Mouse (Mus musculus): ENCODE measurements around the gene Zfp462. TPM values are rescaled to one million over a fixed set of nuclear protein-coding genes. Genes with fewer than 3 reads are reported as not detected.

Zfp462 gene
- polyA plus RNA-seq, 1 experiment from 2014 or later = 2.0 TPM

GRCm38 (mm10) chr4:54996064-54996463 is 51.2 kb downstream of the Zfp462 start:
- WGBS = 68% methylated on average over 2 of the region's 2 CpGs
- Histone ChIP-seq H3K27me3 (replicated peaks; ENCODE audit: control insufficient read depth, insufficient read depth, low read length) (no peaks in the 10 kb centered on the region), H3K27ac (ENCODE audit: low read depth, low read length) (no peak overlapping the region), H3K4me1 (replicated peaks; ENCODE audit: control insufficient read depth, insufficient read depth, low read length) (no peaks in the 10 kb centered on the region), H3K4me3 (ENCODE audit: low read depth, low read length) (no peak overlapping the region), H3K9me3 (ENCODE audit: control insufficient read depth, low read length) (no peaks in the 10 kb centered on the region), H3K36me3 (ENCODE audit: control insufficient read depth, insufficient read depth, low read length) (no peaks in the 10 kb centered on the region; the same call in 1 of the 2 replicates), H3K4me2 (no peak overlapping the region), H3K9ac (ENCODE audit: low read depth, low read length) (no peak overlapping the region)
- DNase-seq (ENCODE audit: low spot score) = no peak
- no peak for ATAC-seq (replicated peaks; ENCODE audit: low FRiP score)

DNA sequence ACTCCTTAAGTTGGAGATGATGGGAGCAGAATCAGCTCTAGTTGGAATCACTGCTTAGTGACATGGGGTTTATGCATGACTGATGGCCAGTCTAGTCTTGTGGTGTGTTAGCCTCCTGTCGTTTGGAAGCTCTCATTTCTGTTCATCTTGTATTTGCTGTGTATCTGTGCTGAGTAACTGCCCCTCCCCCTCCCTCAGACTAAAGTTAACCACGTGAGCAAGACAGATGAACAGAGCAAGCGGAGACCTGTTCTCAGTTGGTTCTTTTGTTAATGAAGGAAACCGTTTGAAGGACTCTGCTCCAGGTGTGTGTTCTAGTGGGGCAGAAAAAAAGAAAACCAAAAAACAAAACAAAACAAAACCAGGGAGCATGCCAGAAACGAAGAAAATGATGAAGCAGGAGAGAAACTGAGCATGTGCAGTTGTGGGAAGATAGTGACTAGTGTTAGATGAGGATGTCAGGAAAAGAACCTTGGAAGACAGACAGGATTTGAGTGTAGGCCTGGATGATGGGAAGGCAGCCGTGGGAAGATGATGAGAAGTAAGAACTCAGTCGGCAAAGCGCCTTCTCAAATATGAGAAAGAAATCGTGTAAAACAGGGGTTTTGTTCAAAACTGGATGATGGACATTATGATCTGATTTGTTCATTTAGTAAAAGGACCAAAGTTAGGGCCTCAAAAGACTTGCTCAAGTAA is 53.4 kb downstream of the Zfp462 start:
- 78% methylated on average over 9 of the region's 9 CpGs for WGBS
- Histone ChIP-seq H3K4me1 (replicated peaks; ENCODE audit: control insufficient read depth, insufficient read depth, low read length) (no peaks in the 10 kb centered on the region; the same call in 1 of the 2 replicates), H3K27ac (ENCODE audit: low read depth, low read length) (no peak overlapping the region), H3K4me3 (ENCODE audit: low read depth, low read length) (no peak overlapping the region), H3K36me3 (ENCODE audit: control insufficient read depth, insufficient read depth, low read length) (no peaks in the 10 kb centered on the region; the same call in 1 of the 2 replicates), H3K9me3 (ENCODE audit: control insufficient read depth, low read length) (no peaks in the 10 kb centered on the region), H3K4me2 (no peak overlapping the region), H3K9ac (ENCODE audit: low read depth, low read length) (no peak overlapping the region), H3K27me3 (replicated peaks; ENCODE audit: control insufficient read depth, insufficient read depth, low read length) (no peaks in the 10 kb centered on the region)
- no peak for DNase-seq (ENCODE audit: low spot score)
- no peak for ATAC-seq (replicated peaks; ENCODE audit: low FRiP score)

DNA sequence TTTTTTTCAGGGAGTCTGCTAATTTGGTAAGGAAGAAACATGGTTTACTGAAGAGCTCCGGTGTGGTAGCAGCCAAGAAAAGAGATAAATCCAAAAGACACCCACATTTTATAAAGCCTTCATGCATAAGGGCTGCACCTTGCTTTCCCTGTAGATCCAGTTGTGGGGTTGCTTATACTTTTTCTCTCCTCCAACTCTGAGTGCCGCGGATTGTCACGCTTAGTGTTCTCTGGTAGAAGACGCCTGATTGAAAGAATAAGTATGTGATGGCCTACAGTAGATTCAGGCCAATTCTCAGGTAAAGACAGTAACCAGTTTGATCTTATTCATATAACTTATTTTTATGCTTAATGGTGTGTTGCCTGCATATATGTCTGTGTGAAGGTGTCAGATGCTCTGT is 54.7 kb downstream of the Zfp462 start:
- Histone ChIP-seq H3K27me3 (replicated peaks; ENCODE audit: control insufficient read depth, insufficient read depth, low read length) (no peaks in the 10 kb centered on the region), H3K36me3 (ENCODE audit: control insufficient read depth, insufficient read depth, low read length) (no peaks in the 10 kb centered on the region; the same call in 1 of the 2 replicates), H3K27ac (ENCODE audit: low read depth, low read length) (no peak overlapping the region), H3K9ac (ENCODE audit: low read depth, low read length) (no peak overlapping the region), H3K4me3 (ENCODE audit: low read depth, low read length) (no peak overlapping the region), H3K4me2 (no peak overlapping the region), H3K9me3 (ENCODE audit: control insufficient read depth, low read length) (no peaks in the 10 kb centered on the region), H3K4me1 (replicated peaks; ENCODE audit: control insufficient read depth, insufficient read depth, low read length) (no peaks in the 10 kb centered on the region; the same call in 1 of the 2 replicates)
- ATAC-seq (replicated peaks; ENCODE audit: low FRiP score) (no peak), DNase-seq (ENCODE audit: low spot score) (no peak)
- WGBS = 90% methylated on average over 5 of the region's 5 CpGs

- no peak overlapping the region for H3K4me2 ChIP-seq
- H3K4me3 ChIP-seq (ENCODE audit: low read depth, low read length) = no peak overlapping the region
- no peaks in the 10 kb centered on the region; the same call in 1 of the 2 replicates for H3K36me3 ChIP-seq (ENCODE audit: control insufficient read depth, insufficient read depth, low read length)
- ATAC-seq (replicated peaks; ENCODE audit: low FRiP score) (no peak), DNase-seq (ENCODE audit: low spot score) (no peak)
- no peak overlapping the region for H3K9ac ChIP-seq (ENCODE audit: low read depth, low read length)
- H3K27ac ChIP-seq (ENCODE audit: low read depth, low read length) = no peak overlapping the region
- WGBS = 63% methylated on average over 3 of the region's 3 CpGs
- no peaks in the 10 kb centered on the region for H3K9me3 ChIP-seq (ENCODE audit: control insufficient read depth, low read length)
- no peaks in the 10 kb centered on the region for H3K27me3 ChIP-seq (replicated peaks; ENCODE audit: control insufficient read depth, insufficient read depth, low read length)
- peaks cover 4% of the 10 kb centered on the region for H3K4me1 ChIP-seq (replicated peaks; ENCODE audit: control insufficient read depth, insufficient read depth, low read length)
Observed at GRCm38 (mm10) chr4:55001386-55001785, 56.5 kb downstream of the Zfp462 start.

DNA sequence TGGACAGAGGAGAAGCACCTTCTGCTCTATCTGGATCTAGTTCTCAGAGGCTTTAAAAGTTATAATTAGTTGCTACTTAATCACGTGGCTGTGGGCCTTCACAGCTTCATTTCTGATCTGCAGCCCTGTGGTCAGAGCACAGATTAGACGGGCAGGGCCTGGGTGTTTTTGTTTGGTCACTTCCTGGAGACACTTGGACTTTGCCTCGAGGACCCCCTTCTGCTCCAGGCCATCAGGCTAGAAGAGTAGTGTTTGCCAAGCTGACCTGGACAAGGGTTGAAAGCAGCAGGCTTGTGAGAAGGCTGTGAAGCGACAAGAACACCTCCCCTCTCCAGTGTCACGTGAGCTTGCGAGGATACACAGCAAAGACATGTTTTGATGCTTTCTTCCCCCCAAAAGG is 58.3 kb downstream of the Zfp462 start:
- Histone ChIP-seq H3K27me3 (replicated peaks; ENCODE audit: control insufficient read depth, insufficient read depth, low read length) (no peaks in the 10 kb centered on the region), H3K4me1 (replicated peaks; ENCODE audit: control insufficient read depth, insufficient read depth, low read length) (peaks cover 4% of the 10 kb centered on the region), H3K36me3 (ENCODE audit: control insufficient read depth, insufficient read depth, low read length) (no peaks in the 10 kb centered on the region; the same call in 1 of the 2 replicates), H3K4me2 (no peak overlapping the region), H3K4me3 (ENCODE audit: low read depth, low read length) (no peak overlapping the region), H3K9ac (ENCODE audit: low read depth, low read length) (no peak overlapping the region), H3K27ac (ENCODE audit: low read depth, low read length) (no peak overlapping the region), H3K9me3 (ENCODE audit: control insufficient read depth, low read length) (no peaks in the 10 kb centered on the region)
- DNase-seq (ENCODE audit: low spot score) (no peak), ATAC-seq (replicated peaks; ENCODE audit: low FRiP score) (no peak; the same call in 1 of the 2 replicates)
- 60% methylated on average over 6 of the region's 6 CpGs for WGBS

DNA sequence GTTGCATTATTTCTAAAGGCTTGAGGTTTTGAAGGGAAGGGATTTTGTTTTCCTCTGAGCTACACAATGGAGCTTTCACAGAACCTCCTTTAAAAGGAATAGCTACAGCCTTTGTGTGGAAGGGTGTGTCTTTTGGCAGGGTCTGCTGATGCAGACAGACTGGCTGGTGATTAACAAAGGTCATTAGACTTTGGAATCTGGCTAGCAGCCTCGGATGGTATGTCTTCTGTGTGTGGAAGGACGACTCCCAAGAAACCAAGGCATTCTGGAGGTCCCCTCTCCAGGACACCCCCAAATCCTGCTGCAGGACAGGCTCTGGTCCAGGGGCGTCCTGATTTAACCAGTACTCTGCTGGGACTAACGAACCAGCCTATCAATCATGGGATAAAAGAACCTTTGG is 60.2 kb downstream of the Zfp462 start:
- Histone ChIP-seq H3K27ac (ENCODE audit: low read depth, low read length) (peak overlapping the region; percentile 70), H3K4me2 (peak overlapping the region; percentile 45), H3K9me3 (ENCODE audit: control insufficient read depth, low read length) (no peaks in the 10 kb centered on the region), H3K27me3 (replicated peaks; ENCODE audit: control insufficient read depth, insufficient read depth, low read length) (no peaks in the 10 kb centered on the region), H3K4me3 (ENCODE audit: low read depth, low read length) (no peak overlapping the region), H3K4me1 (replicated peaks; ENCODE audit: control insufficient read depth, insufficient read depth, low read length) (peaks cover 4% of the 10 kb centered on the region), H3K9ac (ENCODE audit: low read depth, low read length) (no peak overlapping the region), H3K36me3 (ENCODE audit: control insufficient read depth, insufficient read depth, low read length) (peaks cover 5% of the 10 kb centered on the region; the same call in 1 of the 2 replicates)
- ATAC-seq (replicated peaks; ENCODE audit: low FRiP score) (no peak; the same call in 1 of the 2 replicates), DNase-seq (ENCODE audit: low spot score) (no peak)
- WGBS = 40% methylated on average over 4 of the region's 4 CpGs

DNA sequence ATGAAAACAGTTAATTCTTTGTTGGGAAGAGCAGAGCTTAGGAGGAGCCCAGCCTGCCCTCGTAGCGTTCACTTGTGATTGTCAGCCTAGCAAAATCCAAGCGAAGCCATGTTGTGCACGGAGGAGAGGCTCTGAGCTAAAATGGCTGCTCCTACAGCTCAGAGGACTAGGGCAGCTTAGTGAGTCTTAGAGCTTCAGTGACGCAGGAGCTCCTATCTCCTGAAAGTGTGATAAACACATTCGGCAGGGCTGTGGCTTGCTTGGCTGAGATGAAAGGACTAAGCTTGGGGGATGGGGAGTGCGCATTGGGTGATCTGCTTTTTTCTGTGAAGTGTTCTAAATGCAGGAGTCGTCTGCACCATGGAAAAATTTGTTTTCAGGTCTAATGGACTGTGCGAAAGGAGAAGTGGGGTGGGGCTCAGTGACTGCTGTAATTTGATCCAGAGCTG is 60.7 kb downstream of the Zfp462 start:
- H3K9ac ChIP-seq (ENCODE audit: low read depth, low read length) = no peak overlapping the region
- H3K36me3 ChIP-seq (ENCODE audit: control insufficient read depth, insufficient read depth, low read length) = peaks cover 10% of the 10 kb centered on the region; the same call in 1 of the 2 replicates
- H3K9me3 ChIP-seq (ENCODE audit: control insufficient read depth, low read length) = no peaks in the 10 kb centered on the region
- H3K4me1 ChIP-seq (replicated peaks; ENCODE audit: control insufficient read depth, insufficient read depth, low read length) = peaks cover 4% of the 10 kb centered on the region
- H3K27ac ChIP-seq (ENCODE audit: low read depth, low read length) = peak overlapping the region; percentile 70
- H3K27me3 ChIP-seq (replicated peaks; ENCODE audit: control insufficient read depth, insufficient read depth, low read length) = no peaks in the 10 kb centered on the region
- peak overlapping the region; percentile 45 for H3K4me2 ChIP-seq
- ATAC-seq (replicated peaks; ENCODE audit: low FRiP score) (peak; percentile 71), DNase-seq (ENCODE audit: low spot score) (peak; percentile 39)
- H3K4me3 ChIP-seq (ENCODE audit: low read depth, low read length) = no peak overlapping the region
- WGBS = 24% methylated on average over 9 of the region's 9 CpGs

GRCm38 (mm10) chr4:55006024-55006423 is 61.2 kb downstream of the Zfp462 start:
- Histone ChIP-seq H3K9ac (ENCODE audit: low read depth, low read length) (no peak overlapping the region), H3K4me3 (ENCODE audit: low read depth, low read length) (no peak overlapping the region), H3K9me3 (ENCODE audit: control insufficient read depth, low read length) (no peaks in the 10 kb centered on the region), H3K36me3 (ENCODE audit: control insufficient read depth, insufficient read depth, low read length) (peaks cover 14% of the 10 kb centered on the region; the same call in 1 of the 2 replicates), H3K4me1 (replicated peaks; ENCODE audit: control insufficient read depth, insufficient read depth, low read length) (peaks cover 4% of the 10 kb centered on the region), H3K27ac (ENCODE audit: low read depth, low read length) (no peak overlapping the region), H3K4me2 (no peak overlapping the region; the same call in 1 of the 2 replicates), H3K27me3 (replicated peaks; ENCODE audit: control insufficient read depth, insufficient read depth, low read length) (no peaks in the 10 kb centered on the region)
- 73% methylated on average over 1 of the region's 1 CpGs for WGBS
- ATAC-seq (replicated peaks; ENCODE audit: low FRiP score) = no peak
- DNase-seq (ENCODE audit: low spot score) = no peak

DNA sequence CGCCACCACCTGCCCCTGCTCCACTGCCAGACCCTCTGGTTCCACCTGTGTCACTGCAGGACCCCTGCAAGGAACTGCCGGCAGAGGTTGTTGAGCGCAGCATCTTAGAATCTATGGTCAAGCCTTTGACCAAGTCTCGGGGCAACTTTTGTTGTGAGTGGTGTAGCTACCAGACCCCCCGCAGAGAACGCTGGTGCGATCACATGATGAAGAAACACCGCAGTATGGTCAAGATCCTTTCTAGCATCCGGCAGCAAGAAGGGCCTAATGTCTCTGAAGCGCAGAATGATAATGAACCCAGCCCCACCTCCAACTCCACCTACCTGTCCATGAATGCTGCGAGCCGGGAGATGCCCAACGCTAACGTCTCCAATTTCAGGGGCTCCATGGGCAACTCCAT is 63.8 kb downstream of the Zfp462 start:
- 93% methylated on average over 14 of the region's 14 CpGs for WGBS
- Histone ChIP-seq H3K4me2 (no peak overlapping the region), H3K4me1 (replicated peaks; ENCODE audit: control insufficient read depth, insufficient read depth, low read length) (peaks cover 4% of the 10 kb centered on the region; the same call in 1 of the 2 replicates), H3K9me3 (ENCODE audit: control insufficient read depth, low read length) (no peaks in the 10 kb centered on the region), H3K27me3 (replicated peaks; ENCODE audit: control insufficient read depth, insufficient read depth, low read length) (no peaks in the 10 kb centered on the region), H3K27ac (ENCODE audit: low read depth, low read length) (no peak overlapping the region), H3K9ac (ENCODE audit: low read depth, low read length) (no peak overlapping the region), H3K4me3 (ENCODE audit: low read depth, low read length) (no peak overlapping the region), H3K36me3 (ENCODE audit: control insufficient read depth, insufficient read depth, low read length) (peaks cover 14% of the 10 kb centered on the region)
- no peak for DNase-seq (ENCODE audit: low spot score)
- no peak for ATAC-seq (replicated peaks; ENCODE audit: low FRiP score)

Data from liver, embryonic 11.5 days (tissue).